Mouse (Mus musculus) stomach, postnatal 0 days (tissue): ENCODE results near the gene Reps1.

ENCODE experiments used
- CTCF ChIP-seq: IDR thresholded peaks from 2 replicates; pipeline ENCODE4 v1.5.1; 2016; ENCODE audit warnings: antibody characterized with exemption, low read depth, mild to moderate bottlenecking, moderate library complexity
- EP300 ChIP-seq: optimal IDR thresholded peaks from 2 replicates; pipeline ENCODE3; 2016; ENCODE audit warnings: antibody characterized with exemption

GRCm38 (mm10) chr10:18059807-18060206, 4.1 kb downstream of the Reps1 start:
- TF ChIP-seq CTCF (no peak), EP300 (no peak)
